Mouse (Mus musculus) megakaryocyte, embryonic 14.5 days (primary cell): Measurements from ENCODE around the gene Map3k7. TPM values are rescaled to one million over a fixed set of nuclear protein-coding genes. Genes with fewer than 3 reads are reported as not detected.
"Not testable (repeated sequence)": the region's sequence is repeated elsewhere in the genome, so short reads cannot be mapped to it uniquely, and the experiment has no call there.

Experiments used
- H3K27me3 ChIP-seq: replicated peaks from 2 replicates; pipeline ENCODE3; 2012; ENCODE audit warnings: inconsistent platforms
- H3K36me3 ChIP-seq: replicated peaks from 2 replicates; pipeline ENCODE3; 2012; ENCODE audit warnings: low read length, inconsistent platforms, mixed read lengths
- H3K4me1 ChIP-seq: 2 replicates; pipeline ENCODE4 v1.6.1; 2012; ENCODE audit warnings: inconsistent platforms
- H3K4me3 ChIP-seq: replicated peaks from 2 replicates; pipeline ENCODE3; 2012; ENCODE audit warnings: moderate library complexity, mild to moderate bottlenecking, inconsistent platforms
- H3K9me3 ChIP-seq: 2 replicates; pipeline ENCODE4 v1.6.1; 2012; ENCODE audit warnings: inconsistent platforms
- FLI1 ChIP-seq: IDR thresholded peaks from 2 replicates; pipeline ENCODE4 v1.6.1; 2012; ENCODE audit warnings: low read length, inconsistent platforms, mixed read lengths
- GATA1 ChIP-seq: IDR thresholded peaks from 3 replicates; pipeline ENCODE4 v1.6.1; 2012; ENCODE audit warnings: mixed read lengths, low read length, inconsistent platforms, borderline replicate concordance
- polyA plus RNA-seq: library from polyadenylated mRNA; stranded (reverse); fragments of >175 nt; gene quantifications from 2 replicates; pipeline ENCODE4 v1.2.3, GENCODE M21; 2012; ENCODE audit warnings: low replicate concordance; ENCODE audit not compliant: insufficient read depth

The Map3k7 gene
- polyA plus RNA-seq, 1 experiment = 1.1 TPM

DNA sequence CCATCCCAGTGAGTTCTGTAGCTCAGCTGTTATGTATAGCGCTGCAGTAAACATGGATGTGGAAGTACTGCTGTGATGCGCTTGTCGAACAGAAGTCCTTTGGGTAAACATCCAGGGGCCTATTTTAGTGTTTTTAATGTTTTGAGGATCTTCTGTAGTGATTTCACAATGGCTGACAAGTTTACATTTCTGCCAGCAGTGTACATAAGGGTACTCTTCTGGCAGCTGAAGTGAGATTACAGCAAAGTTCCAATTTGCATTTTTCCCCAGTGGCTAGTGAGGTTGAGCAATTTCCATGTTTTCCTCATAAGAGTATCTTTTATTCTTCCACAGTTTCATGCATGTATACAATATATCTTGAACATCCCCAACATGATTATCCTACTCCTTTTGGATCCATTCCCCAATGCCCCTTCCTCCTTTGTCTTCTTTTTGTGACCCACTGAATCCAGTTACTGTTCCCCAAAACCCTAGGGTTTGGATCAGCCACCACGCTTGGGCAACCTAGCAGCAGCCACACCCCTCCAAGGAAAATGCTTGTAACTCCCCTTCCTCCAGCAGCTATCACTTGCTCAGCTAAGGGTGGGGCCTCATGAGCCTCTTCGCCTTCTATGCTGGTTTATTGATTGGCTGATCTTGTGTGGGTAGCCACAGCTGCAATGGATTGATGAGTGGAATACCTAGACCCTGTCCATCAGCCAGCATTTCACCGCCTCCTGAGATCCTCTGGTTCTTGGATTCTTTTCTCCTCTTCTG is 47.5 kb downstream of the Map3k7 start:
- peaks cover 96% of the 10 kb centered on the region for H3K36me3 ChIP-seq
- TF ChIP-seq GATA1 (no peak), FLI1 (no peak)
- H3K27me3 ChIP-seq = no peaks in the 10 kb centered on the region
- H3K4me3 ChIP-seq = no peak overlapping the region
- H3K9me3 ChIP-seq = no peaks in the 10 kb centered on the region
- peaks cover 7% of the 10 kb centered on the region; the same call in 1 of the 2 replicates for H3K4me1 ChIP-seq

DNA sequence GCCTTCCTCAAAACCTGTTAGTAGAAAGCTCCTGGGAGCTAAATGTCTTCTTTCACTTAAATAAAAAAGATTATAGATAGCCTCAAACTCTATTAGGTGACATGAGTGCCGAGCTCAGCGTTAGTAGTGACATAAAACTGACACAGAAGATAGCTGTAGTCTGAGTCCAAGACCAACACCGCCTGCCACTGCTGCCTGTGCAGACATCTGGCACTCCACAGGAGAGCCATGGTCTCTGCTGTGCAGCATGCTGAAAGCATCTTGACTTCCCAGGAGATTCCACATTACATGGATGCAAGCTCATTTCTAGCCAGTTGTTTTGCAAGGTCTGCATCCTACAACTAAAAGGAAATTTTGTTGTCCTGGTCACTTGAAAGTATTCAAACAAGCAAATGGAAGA is 57.2 kb downstream of the Map3k7 start:
- Histone ChIP-seq H3K27me3 (no peaks in the 10 kb centered on the region), H3K4me1 (peaks cover 7% of the 10 kb centered on the region), H3K36me3 (peaks cover 71% of the 10 kb centered on the region), H3K4me3 (no peak overlapping the region), H3K9me3 (no peaks in the 10 kb centered on the region)
- TF ChIP-seq FLI1 (no peak), GATA1 (no peak)

GRCm38 (mm10) chr4:32022321-32022720 is 58.4 kb downstream of the Map3k7 start:
- no peak for TF ChIP-seq FLI1
- TF ChIP-seq GATA1 = no peak
- H3K9me3 ChIP-seq = no peaks in the 10 kb centered on the region
- H3K27me3 ChIP-seq = no peaks in the 10 kb centered on the region
- peaks cover 64% of the 10 kb centered on the region for H3K36me3 ChIP-seq
- peaks cover 7% of the 10 kb centered on the region for H3K4me1 ChIP-seq
- no peak overlapping the region for H3K4me3 ChIP-seq

DNA sequence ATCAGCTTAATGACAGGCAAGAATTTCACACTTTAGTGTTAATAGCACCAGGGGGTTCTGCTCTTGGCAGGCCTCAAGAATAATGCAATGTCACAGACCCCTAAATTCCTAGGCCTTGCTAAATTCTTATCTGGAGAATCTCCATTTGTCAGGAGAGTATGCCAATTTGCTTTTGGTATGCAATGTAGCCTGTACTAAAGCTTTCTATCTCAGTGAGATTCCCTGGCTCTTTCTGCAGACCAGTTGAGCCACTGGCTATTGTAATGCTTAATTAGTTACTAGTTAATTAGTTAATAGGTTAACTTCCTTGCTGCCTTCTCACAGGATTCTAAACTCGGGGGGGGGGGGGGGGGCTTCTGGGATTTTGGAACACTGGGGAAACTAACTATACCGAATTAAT is 60.3 kb downstream of the Map3k7 start:
- not testable (repeated sequence) for H3K27me3 ChIP-seq, H3K4me3 ChIP-seq, H3K9me3 ChIP-seq, H3K4me1 ChIP-seq
- peaks cover 46% of the 10 kb centered on the region for H3K36me3 ChIP-seq

- Histone ChIP-seq H3K27me3 (no peaks in the 10 kb centered on the region), H3K4me3 (no peak overlapping the region), H3K9me3 (no peaks in the 10 kb centered on the region), H3K4me1 (peaks cover 7% of the 10 kb centered on the region), H3K36me3 (peaks cover 38% of the 10 kb centered on the region)
- TF ChIP-seq GATA1 = no peak
- no peak for TF ChIP-seq FLI1
Measured at GRCm38 (mm10) chr4:32025105-32025504, 61.2 kb downstream of the Map3k7 start.

DNA sequence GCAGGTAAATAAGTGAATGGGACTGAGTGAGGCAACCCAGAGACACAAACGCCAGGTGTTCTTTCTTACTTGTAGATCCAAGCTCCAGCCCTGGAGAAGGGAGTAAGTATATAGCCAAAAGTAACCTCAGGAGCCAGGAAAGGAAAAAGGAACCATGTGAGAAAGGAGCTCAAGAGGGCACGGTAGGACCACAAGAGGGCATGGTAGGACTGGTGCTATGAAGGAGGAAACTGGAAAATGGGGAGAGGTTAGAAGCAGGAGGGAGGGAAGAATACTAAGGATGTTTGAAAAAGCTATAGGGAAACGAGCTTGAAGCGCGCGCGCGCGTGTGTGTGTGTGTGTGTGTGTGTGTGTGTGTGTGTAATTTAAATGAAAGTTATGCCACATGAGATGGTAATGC is 63.2 kb downstream of the Map3k7 start:
- Histone ChIP-seq H3K4me3 (no peak overlapping the region), H3K9me3 (no peaks in the 10 kb centered on the region), H3K36me3 (peaks cover 18% of the 10 kb centered on the region), H3K27me3 (no peaks in the 10 kb centered on the region), H3K4me1 (peaks cover 7% of the 10 kb centered on the region)
- no peak for TF ChIP-seq GATA1
- no peak for TF ChIP-seq FLI1

DNA sequence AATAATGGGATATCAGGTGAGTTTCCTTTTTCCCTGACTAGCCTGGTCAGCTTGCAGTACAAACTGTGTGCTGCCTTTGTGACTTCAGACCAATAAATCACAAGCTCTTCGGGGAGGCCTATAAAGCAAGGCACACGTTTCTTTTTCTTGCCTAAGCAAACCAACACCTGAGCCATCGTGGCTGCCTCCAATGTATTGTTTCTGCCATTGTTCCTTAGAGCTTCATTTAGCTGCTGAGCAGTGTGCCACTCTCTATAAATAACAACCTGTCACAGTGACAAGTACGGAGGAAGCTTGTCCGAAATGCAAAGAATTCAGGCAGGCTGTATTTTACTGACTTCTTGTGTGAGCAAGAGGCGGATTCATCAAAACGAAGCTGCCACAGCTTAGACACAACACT is 73.4 kb downstream of the Map3k7 start:
- H3K4me1 ChIP-seq = no peaks in the 10 kb centered on the region
- H3K27me3 ChIP-seq = no peaks in the 10 kb centered on the region
- no peaks in the 10 kb centered on the region for H3K9me3 ChIP-seq
- TF ChIP-seq FLI1 (no peak), GATA1 (no peak)
- H3K4me3 ChIP-seq = no peak overlapping the region
- no peaks in the 10 kb centered on the region for H3K36me3 ChIP-seq

GRCm38 (mm10) chr4:32041741-32042452 is 78.0 kb downstream of the Map3k7 start:
- TF ChIP-seq FLI1 (no peak), GATA1 (no peak)
- Histone ChIP-seq H3K36me3 (no peaks in the 10 kb centered on the region), H3K27me3 (peaks cover 3% of the 10 kb centered on the region), H3K4me1 (no peaks in the 10 kb centered on the region), H3K4me3 (no peak overlapping the region), H3K9me3 (no peaks in the 10 kb centered on the region)

DNA sequence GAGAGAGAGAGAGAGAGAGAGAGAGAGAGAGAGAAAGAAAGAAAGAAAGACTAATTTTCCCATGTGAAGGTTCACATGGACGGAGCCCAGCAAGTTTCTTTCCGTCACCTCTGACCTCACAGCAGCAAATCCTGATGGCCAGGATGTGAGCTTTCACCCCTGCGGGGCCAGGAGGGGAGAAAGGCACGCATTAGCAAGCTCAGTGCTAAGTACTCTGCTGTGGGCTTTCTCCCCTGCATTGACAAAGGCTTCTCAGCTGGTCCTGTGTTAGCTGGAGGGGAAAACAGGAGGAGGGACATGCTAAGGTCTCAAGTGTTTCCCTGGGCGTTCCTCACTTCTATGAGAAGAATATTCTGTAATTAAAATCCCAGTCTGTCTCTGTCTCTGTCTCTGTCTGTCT is 81.3 kb downstream of the Map3k7 start:
- no peaks in the 10 kb centered on the region for H3K36me3 ChIP-seq
- H3K27me3 ChIP-seq = peaks cover 3% of the 10 kb centered on the region
- TF ChIP-seq GATA1 (no peak), FLI1 (no peak)
- H3K9me3 ChIP-seq = no peaks in the 10 kb centered on the region
- H3K4me1 ChIP-seq = no peaks in the 10 kb centered on the region
- no peak overlapping the region for H3K4me3 ChIP-seq

GRCm38 (mm10) chr4:32049824-32050223 is 85.9 kb downstream of the Map3k7 start:
- Histone ChIP-seq H3K4me1 (no peaks in the 10 kb centered on the region), H3K36me3 (no peaks in the 10 kb centered on the region), H3K27me3 (peaks cover 12% of the 10 kb centered on the region), H3K9me3 (no peaks in the 10 kb centered on the region), H3K4me3 (no peak overlapping the region)
- TF ChIP-seq FLI1 (no peak), GATA1 (no peak)

DNA sequence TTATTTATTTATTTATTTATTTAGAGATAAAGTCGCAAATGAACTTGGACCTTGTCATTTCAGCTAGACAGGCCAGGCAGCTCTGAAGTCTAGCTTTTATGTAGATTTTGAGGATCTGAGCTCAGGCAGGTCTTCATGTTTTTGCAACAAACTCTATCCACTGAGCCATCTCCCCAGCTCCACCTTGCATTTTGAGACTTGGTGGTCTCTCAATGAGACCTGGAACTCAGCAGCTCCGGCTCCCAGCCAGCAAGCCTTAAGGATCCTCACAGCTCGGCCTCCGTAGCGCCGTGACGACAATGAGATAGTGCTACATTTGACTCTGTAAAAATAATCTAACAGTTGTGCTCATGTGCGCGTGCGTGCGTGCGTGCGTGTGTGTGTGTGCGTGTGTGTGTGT is 89.3 kb downstream of the Map3k7 start:
- peaks cover 16% of the 10 kb centered on the region for H3K27me3 ChIP-seq
- no peaks in the 10 kb centered on the region for H3K36me3 ChIP-seq
- TF ChIP-seq GATA1 (no peak), FLI1 (no peak)
- H3K9me3 ChIP-seq = no peaks in the 10 kb centered on the region
- H3K4me3 ChIP-seq = no peak overlapping the region
- peaks cover 10% of the 10 kb centered on the region for H3K4me1 ChIP-seq
